Mouse (Mus musculus): ENCODE results near the gene Nucb1. TPM values are rescaled to one million over a fixed set of nuclear protein-coding genes. Genes with fewer than 3 reads are reported as not detected.
A peak's percentile ranks its signal among the peaks of the same experiment; 100 is the strongest.
"Not testable (repeated sequence)": the region's sequence is repeated elsewhere in the genome, so short reads cannot be mapped to it uniquely, and the experiment has no call there.

Gene Nucb1
- polyA plus RNA-seq, 1 experiment, result 108 TPM

GRCm38 (mm10) chr7:45465549-45465948 lies 44.7 kb downstream of the Nucb1 start:
- H3K4me3 ChIP-seq (ENCODE audit: insufficient read depth, low read depth, low read length), result peak overlapping the region; percentile 93
- no peak overlapping the region for H3K27ac ChIP-seq (replicated peaks; ENCODE audit: low read depth, low read length)
- H3K4me1 ChIP-seq (ENCODE audit: control insufficient read depth, insufficient read depth, insufficient read length, low read length), result peaks cover 6% of the 10 kb centered on the region

- peak overlapping the region; percentile 93 for H3K4me3 ChIP-seq (ENCODE audit: insufficient read depth, low read depth, low read length)
- H3K4me1 ChIP-seq (ENCODE audit: control insufficient read depth, insufficient read depth, insufficient read length, low read length), result peaks cover 8% of the 10 kb centered on the region
- no peak overlapping the region for H3K27ac ChIP-seq (replicated peaks; ENCODE audit: low read depth, low read length)
These were observed 45.1 kb downstream of the Nucb1 start for GRCm38 (mm10) chr7:45465112-45465511.

- H3K4me3 ChIP-seq (ENCODE audit: insufficient read depth, low read depth, low read length), result no peak overlapping the region
These were observed 46.0 kb downstream of the Nucb1 start for GRCm38 (mm10) chr7:45463987-45464778.

GRCm38 (mm10) chr7:45462868-45463267 lies 47.3 kb downstream of the Nucb1 start:
- not testable (repeated sequence) for H3K27ac ChIP-seq (replicated peaks; ENCODE audit: low read depth, low read length); H3K4me3 ChIP-seq (ENCODE audit: insufficient read depth, low read depth, low read length); H3K4me1 ChIP-seq (ENCODE audit: control insufficient read depth, insufficient read depth, insufficient read length, low read length)

More at GRCm38 (mm10) chr7:45463987-45464778, 46.0 kb downstream of the Nucb1 start:
- Histone ChIP-seq H3K27ac (replicated peaks; ENCODE audit: low read depth, low read length) (no peak overlapping the region), H3K4me1 (ENCODE audit: control insufficient read depth, insufficient read depth, insufficient read length, low read length) (peaks cover 8% of the 10 kb centered on the region)

GRCm38 (mm10) chr7:45462325-45462724 lies 47.9 kb downstream of the Nucb1 start:
- Histone ChIP-seq H3K27ac (replicated peaks; ENCODE audit: low read depth, low read length) (no peak overlapping the region), H3K4me1 (ENCODE audit: control insufficient read depth, insufficient read depth, insufficient read length, low read length) (peaks cover 8% of the 10 kb centered on the region), H3K4me3 (ENCODE audit: insufficient read depth, low read depth, low read length) (no peak overlapping the region)

GRCm38 (mm10) chr7:45461781-45462180 lies 48.4 kb downstream of the Nucb1 start:
- peaks cover 8% of the 10 kb centered on the region for H3K4me1 ChIP-seq (ENCODE audit: control insufficient read depth, insufficient read depth, insufficient read length, low read length)
- no peak overlapping the region for H3K27ac ChIP-seq (replicated peaks; ENCODE audit: low read depth, low read length)
- no peak overlapping the region for H3K4me3 ChIP-seq (ENCODE audit: insufficient read depth, low read depth, low read length)

GRCm38 (mm10) chr7:45461326-45461725 lies 48.9 kb downstream of the Nucb1 start:
- H3K27ac ChIP-seq (replicated peaks; ENCODE audit: low read depth, low read length), result peak overlapping the region; percentile 93
- H3K4me3 ChIP-seq (ENCODE audit: insufficient read depth, low read depth, low read length), result no peak overlapping the region
- peaks cover 10% of the 10 kb centered on the region for H3K4me1 ChIP-seq (ENCODE audit: control insufficient read depth, insufficient read depth, insufficient read length, low read length)

- H3K4me1 ChIP-seq (ENCODE audit: control insufficient read depth, insufficient read depth, insufficient read length, low read length), result peaks cover 8% of the 10 kb centered on the region
- peak overlapping the region; percentile 93 for H3K27ac ChIP-seq (replicated peaks; ENCODE audit: low read depth, low read length)
- peak overlapping the region; percentile 61; the same call in 1 of the 2 replicates for H3K4me3 ChIP-seq (ENCODE audit: insufficient read depth, low read depth, low read length)
These were observed 49.3 kb downstream of the Nucb1 start for GRCm38 (mm10) chr7:45460860-45461314.

- Histone ChIP-seq H3K27ac (replicated peaks; ENCODE audit: low read depth, low read length) (peak overlapping the region; percentile 93), H3K4me1 (ENCODE audit: control insufficient read depth, insufficient read depth, insufficient read length, low read length) (peaks cover 5% of the 10 kb centered on the region), H3K4me3 (ENCODE audit: insufficient read depth, low read depth, low read length) (peak overlapping the region; percentile 61)
These were observed 49.8 kb downstream of the Nucb1 start for GRCm38 (mm10) chr7:45460377-45460776.

- Histone ChIP-seq H3K27ac (replicated peaks; ENCODE audit: low read depth, low read length) (peak within 1 kb of the TSS; percentile 98), H3K4me3 (ENCODE audit: insufficient read depth, low read depth, low read length) (peak within 1 kb of the TSS; percentile 100)
- not testable (repeated sequence) for H3K4me1 ChIP-seq (ENCODE audit: control insufficient read depth, insufficient read depth, insufficient read length, low read length)
These were observed 50.6 kb downstream of the Nucb1 start, which contains the start of gene Ftl1 for GRCm38 (mm10) chr7:45459564-45460140. Ftl1 (minus strand) TSS chr7:45459884.

- H3K4me1 ChIP-seq (ENCODE audit: control insufficient read depth, insufficient read depth, insufficient read length, low read length), result peaks cover 5% of the 10 kb centered on the region
- peak overlapping the region; percentile 98 for H3K27ac ChIP-seq (replicated peaks; ENCODE audit: low read depth, low read length)
- peak overlapping the region; percentile 100 for H3K4me3 ChIP-seq (ENCODE audit: insufficient read depth, low read depth, low read length)
These were observed 51.2 kb downstream of the Nucb1 start for GRCm38 (mm10) chr7:45458748-45459563.

- H3K4me1 ChIP-seq (ENCODE audit: control insufficient read depth, insufficient read depth, insufficient read length, low read length), result peaks cover 5% of the 10 kb centered on the region
- H3K27ac ChIP-seq (replicated peaks; ENCODE audit: low read depth, low read length), result peak overlapping the region; percentile 53
- H3K4me3 ChIP-seq (ENCODE audit: insufficient read depth, low read depth, low read length), result peak overlapping the region; percentile 100
These were observed 52.8 kb downstream of the Nucb1 start for GRCm38 (mm10) chr7:45457204-45458060.

GRCm38 (mm10) chr7:45456721-45457203 lies 53.4 kb downstream of the Nucb1 start:
- H3K27ac ChIP-seq (replicated peaks; ENCODE audit: low read depth, low read length), result peak overlapping the region; percentile 53
- H3K4me3 ChIP-seq (ENCODE audit: insufficient read depth, low read depth, low read length), result peak overlapping the region; percentile 100; the same call in 1 of the 2 replicates
- H3K4me1 ChIP-seq (ENCODE audit: control insufficient read depth, insufficient read depth, insufficient read length, low read length), result peaks cover 5% of the 10 kb centered on the region

All from brown adipose tissue, adult 24 weeks (tissue).